ENCODE assay signal across 8 mouse cellular contexts in genomic region chr3:137952914-137953880, GRCm38 (mm10). TPM values are rescaled to one million over a fixed set of nuclear protein-coding genes. Genes with fewer than 3 reads are reported as not detected.
A peak's percentile ranks its signal among the peaks of the same experiment; 100 is the strongest.
DNase-seq lines count a peak whose midpoint lies in the region; ATAC-seq and TF ChIP-seq lines count a peak whose summit lies in the region.

No protein-coding gene starts in this region.

- H3K4me3 ChIP-seq in kidney, embryonic 16.5 days (ENCODE audit: low read length): no peak overlapping the region
- H3K4me3 ChIP-seq in heart, postnatal 0 days (ENCODE audit: low read depth, low read length): no peak overlapping the region
- no peak overlapping the region for H3K4me3 ChIP-seq in left cerebral cortex, adult 2 months

- no peak for TF ChIP-seq CTCF in heart, postnatal 0 days (IDR thresholded peaks at IDR 0.05; ENCODE audit: low read depth)
- no peak for TF ChIP-seq CTCF in left cerebral cortex, adult 2 months (IDR thresholded peaks at IDR 0.05)

- no peak for TF ChIP-seq EP300 in heart, postnatal 0 days (IDR thresholded peaks at IDR 0.05; ENCODE audit: low read depth)

- no peak overlapping the region for H3K9ac ChIP-seq in kidney, embryonic 16.5 days (replicated peaks; ENCODE audit: low read length)
- no peak overlapping the region for H3K9ac ChIP-seq in heart, postnatal 0 days (replicated peaks; ENCODE audit: low read depth, low read length)

- no peaks in the 10 kb centered on the region for H3K27me3 ChIP-seq in kidney, embryonic 16.5 days (ENCODE audit: insufficient read depth, low read length)
- H3K27me3 ChIP-seq in heart, postnatal 0 days (ENCODE audit: control insufficient read depth, insufficient read depth, low read length): no peaks in the 10 kb centered on the region

- H3K36me3 ChIP-seq in kidney, embryonic 16.5 days (ENCODE audit: insufficient read depth, low read length): no peaks in the 10 kb centered on the region
- peaks cover 3% of the 10 kb centered on the region; the same call in 1 of the 2 replicates for H3K36me3 ChIP-seq in heart, postnatal 0 days (replicated peaks; ENCODE audit: control insufficient read depth, insufficient read depth, low read length)

- intact Hi-C loops in left cerebral cortex, adult 2 months (cut with DNase I): no loop called here

- 62% methylated on average over 14 of the region's 14 CpGs for WGBS in kidney, embryonic 16.5 days
- WGBS in heart, postnatal 0 days: 39% methylated on average over 14 of the region's 14 CpGs

- no peaks in the 10 kb centered on the region for H3K9me3 ChIP-seq in kidney, embryonic 16.5 days (ENCODE audit: low read length)
- H3K9me3 ChIP-seq in heart, postnatal 0 days (replicated peaks; ENCODE audit: control insufficient read depth, low read length): no peaks in the 10 kb centered on the region

- no peak for DNase-seq in kidney, adult 8-10 months
- DNase-seq in embryo, embryonic 11 days: peak; percentile 56
- DNase-seq in heart, postnatal 0 days (ENCODE audit: low spot score): peak; percentile 58
- peak; percentile 55 to 64 for DNase-seq in left cerebral cortex, adult 2 months (ENCODE audit: extremely low spot score in 1 of 2, low spot score in 2 of 2)
- peak; percentile 67 to 75 for DNase-seq in lung, postnatal 4 days
- DNase-seq in right cerebral cortex, postnatal 25 days: peak; percentile 44
- no peak for DNase-seq in adrenal gland, postnatal 25 days

- no peak overlapping the region for H3K4me2 ChIP-seq in kidney, embryonic 16.5 days (replicated peaks; ENCODE audit: low read depth, low read length)
- 0 out of 2 replicates have a peak overlapping the region, but pooled peaks have one; percentile 1 for H3K4me2 ChIP-seq in heart, postnatal 0 days (ENCODE audit: low read depth, low read length)

- peaks cover 20% of the 10 kb centered on the region for H3K4me1 ChIP-seq in kidney, embryonic 16.5 days (ENCODE audit: insufficient read depth, low read length)
- peaks cover 30% of the 10 kb centered on the region for H3K4me1 ChIP-seq in heart, postnatal 0 days (ENCODE audit: control insufficient read depth, insufficient read depth)

- no peak overlapping the region for H3K27ac ChIP-seq in kidney, embryonic 16.5 days (ENCODE audit: low read length)
- H3K27ac ChIP-seq in heart, postnatal 0 days (ENCODE audit: low read depth): 0 out of 2 replicates have a peak overlapping the region, but pooled peaks have one; percentile 34
- H3K27ac ChIP-seq in left cerebral cortex, adult 2 months: peak overlapping the region; percentile 50

- ATAC-seq in kidney, embryonic 16.5 days (ENCODE audit: low FRiP score, low TSS enrichment): 0 out of 2 replicates have a peak, but pooled peaks have one; percentile 29
- ATAC-seq in heart, postnatal 0 days (ENCODE audit: insufficient read depth, low read depth): peak; percentile 62

RNA-seq across cellular contexts. Expression of gene Dapp1, which starts 28.1 kb away (rescaled TPM):
- polyA plus RNA-seq in kidney, embryonic 16.5 days (2015; fragmentation: Nextera tagmentation; extraction: Ambion mirVana): 9.3 and 10.1 TPM in 2 replicates
- total RNA-seq in heart, postnatal 0 days (2014; rRNA removed; ENCODE audit: low replicate concordance): 11.8 and 16.1 TPM in 2 replicates
- 11.1 and 11.8 TPM in 2 replicates for polyA plus RNA-seq in heart, postnatal 0 days (2015; fragmentation: Nextera tagmentation; extraction: Ambion mirVana)
- total RNA-seq in left cerebral cortex, adult 2 months (2021): 1 to 10 TPM; 2.6 to 3.4 TPM
- 3.3 and 6.3 TPM in 2 replicates for total RNA-seq in adrenal gland, postnatal 25 days (2021)

RNA-seq across cellular contexts. Expression of gene Lamtor3, which starts 34.9 kb away (rescaled TPM):
- 118 and 125 TPM in 2 replicates for polyA plus RNA-seq in kidney, embryonic 16.5 days (2015; fragmentation: Nextera tagmentation; extraction: Ambion mirVana)
- 62.6 and 125 TPM in 2 replicates for total RNA-seq in heart, postnatal 0 days (2014; rRNA removed; ENCODE audit: low replicate concordance)
- 137 and 138 TPM in 2 replicates for polyA plus RNA-seq in heart, postnatal 0 days (2015; fragmentation: Nextera tagmentation; extraction: Ambion mirVana)
- 10 to 100 TPM; 68.4 to 73.2 TPM for total RNA-seq in left cerebral cortex, adult 2 months (2021)
- total RNA-seq in adrenal gland, postnatal 25 days (2021): 65.6 and 71.3 TPM in 2 replicates

Comparison
In these comparisons a context has a peak if more than half of its experiments do, and no peak if none do; other contexts are left out.
1. DNase-seq: peak in embryo, embryonic 11 days (single experiment), heart, postnatal 0 days (single experiment), left cerebral cortex, adult 2 months (2 of 2), lung, postnatal 4 days (2 of 2) and right cerebral cortex, postnatal 25 days (single experiment); none in kidney, adult 8-10 months (0 of 2) and adrenal gland, postnatal 25 days (single experiment).